ENCODE assay signal across 11 mouse cellular contexts in the genomic region with DNA sequence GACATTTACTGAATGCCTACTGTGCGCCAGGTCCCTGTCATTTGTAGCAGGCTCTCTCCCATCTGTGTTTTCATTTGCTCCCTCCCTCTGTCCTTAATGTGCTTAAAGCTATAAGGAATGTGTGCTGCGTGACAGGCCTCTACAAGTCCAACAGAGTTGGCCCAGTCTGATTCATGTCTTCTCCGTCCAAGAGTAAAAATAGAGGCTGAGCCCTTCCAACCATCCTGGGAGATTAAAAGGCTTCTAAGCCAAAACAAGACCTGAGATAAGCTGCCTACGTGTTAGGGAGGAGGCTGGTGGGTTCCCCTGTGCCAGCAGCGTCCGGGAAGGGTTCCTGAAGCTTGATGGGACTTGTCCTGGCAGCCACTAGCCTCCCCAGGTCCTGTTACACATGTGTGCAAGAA. TPM values are rescaled to one million over a fixed set of nuclear protein-coding genes. Genes with fewer than 3 reads are reported as not detected.
A peak's percentile ranks its signal among the peaks of the same experiment; 100 is the strongest.
DNase-seq lines count a peak whose midpoint lies in the region; ATAC-seq lines count a peak whose summit lies in the region.
"Had no signal": no experiment of that assay in that cellular context is flagged by ENCODE, and none has a peak within 500 bp of the region (broad histone marks: within the 10 kb centered on the region; RNA-seq: fewer than 3 reads in every experiment).

No protein-coding gene starts in this region.

- H3K4me3 ChIP-seq in heart, embryonic 11.5 days (ENCODE audit: low read depth, low read length) = no peak overlapping the region
- H3K4me3 ChIP-seq in limb, embryonic 15.5 days = no peak overlapping the region
- no peak overlapping the region for H3K4me3 ChIP-seq in forebrain, embryonic 16.5 days (replicated peaks; ENCODE audit: low read length)
- H3K4me3 ChIP-seq: neural tube, embryonic 13.5 days had no signal

- H3K9ac ChIP-seq in heart, embryonic 11.5 days (ENCODE audit: low read depth, low read length) = no peak overlapping the region
- no peak overlapping the region for H3K9ac ChIP-seq in limb, embryonic 15.5 days
- no peak overlapping the region for H3K9ac ChIP-seq in forebrain, embryonic 16.5 days (replicated peaks; ENCODE audit: low read depth, low read length)
- H3K9ac ChIP-seq: liver, embryonic 14.5 days; neural tube, embryonic 13.5 days had no signal

- H3K4me1 ChIP-seq in heart, embryonic 11.5 days (ENCODE audit: control insufficient read depth, insufficient read depth, low read length) = peaks cover 3% of the 10 kb centered on the region; the same call in 1 of the 2 replicates
- 0 out of 2 replicates have a peak, but pooled peaks cover 8% of the 10 kb centered on the region for H3K4me1 ChIP-seq in limb, embryonic 15.5 days
- H3K4me1 ChIP-seq in forebrain, embryonic 16.5 days (replicated peaks; ENCODE audit: control insufficient read depth, insufficient read depth, low read length) = no peaks in the 10 kb centered on the region
- H3K4me1 ChIP-seq: neural tube, embryonic 13.5 days had no signal

- DNase-seq in heart, adult 11 months = peak; percentile 98
- DNase-seq in cerebellum, postnatal 14 days = peak; percentile 66 to 80
- peak; percentile 74 for DNase-seq in heart, adult 8-10 months (ENCODE audit: low spot score)
- DNase-seq in adrenal gland, adult 2 months = no peak
- no peak for DNase-seq in right cerebral cortex, postnatal 25 days
- DNase-seq: right cerebral cortex, postnatal 4 days had no signal

- ATAC-seq in heart, embryonic 11.5 days (replicated peaks; ENCODE audit: insufficient number of reproducible peaks, low FRiP score, low TSS enrichment) = no peak
- no peak for ATAC-seq in limb, embryonic 15.5 days (ENCODE audit: insufficient number of reproducible peaks, low FRiP score, low TSS enrichment, low read depth)
- ATAC-seq in forebrain, embryonic 16.5 days = no peak

- 36% methylated on average over 6 of the region's 6 CpGs for WGBS in heart, embryonic 11.5 days (ENCODE audit: insufficient replicate concordance)
- 62% methylated on average over 6 of the region's 6 CpGs for WGBS in limb, embryonic 15.5 days
- WGBS in forebrain, embryonic 16.5 days = 79% methylated on average over 6 of the region's 6 CpGs

- no peaks in the 10 kb centered on the region for H3K9me3 ChIP-seq in heart, embryonic 11.5 days (replicated peaks; ENCODE audit: control insufficient read depth, low read length)
- H3K9me3 ChIP-seq in limb, embryonic 15.5 days = no peaks in the 10 kb centered on the region
- no peaks in the 10 kb centered on the region for H3K9me3 ChIP-seq in forebrain, embryonic 16.5 days (ENCODE audit: control insufficient read depth, low read length)
- H3K9me3 ChIP-seq: neural tube, embryonic 13.5 days had no signal

- no peak overlapping the region for H3K4me2 ChIP-seq in heart, embryonic 11.5 days
- no peak overlapping the region for H3K4me2 ChIP-seq in limb, embryonic 15.5 days
- no peak overlapping the region for H3K4me2 ChIP-seq in forebrain, embryonic 16.5 days (ENCODE audit: low read length)
- H3K4me2 ChIP-seq: neural tube, embryonic 13.5 days had no signal

- H3K27ac ChIP-seq in heart, embryonic 11.5 days (ENCODE audit: low read depth, low read length) = no peak overlapping the region
- peak overlapping the region; percentile 33 for H3K27ac ChIP-seq in limb, embryonic 15.5 days
- H3K27ac ChIP-seq in forebrain, embryonic 16.5 days (ENCODE audit: low read length) = no peak overlapping the region
- H3K27ac ChIP-seq: liver, embryonic 14.5 days; neural tube, embryonic 13.5 days had no signal

- no peaks in the 10 kb centered on the region for H3K27me3 ChIP-seq in heart, embryonic 11.5 days (ENCODE audit: control insufficient read depth, insufficient read depth, low read length)
- H3K27me3 ChIP-seq in limb, embryonic 15.5 days = no peaks in the 10 kb centered on the region
- no peaks in the 10 kb centered on the region for H3K27me3 ChIP-seq in forebrain, embryonic 16.5 days (replicated peaks; ENCODE audit: control insufficient read depth, insufficient read depth, low read length)
- H3K27me3 ChIP-seq: neural tube, embryonic 13.5 days had no signal

- H3K36me3 ChIP-seq in heart, embryonic 11.5 days (ENCODE audit: control insufficient read depth, insufficient read depth, low read length) = no peaks in the 10 kb centered on the region
- no peaks in the 10 kb centered on the region for H3K36me3 ChIP-seq in limb, embryonic 15.5 days
- H3K36me3 ChIP-seq in forebrain, embryonic 16.5 days (ENCODE audit: control insufficient read depth, insufficient read depth) = no peaks in the 10 kb centered on the region
- H3K36me3 ChIP-seq: neural tube, embryonic 13.5 days had no signal

RNA-seq across cellular contexts. Expression of a gene that starts 58.1 kb away (rescaled TPM):
- polyA plus RNA-seq in heart, embryonic 11.5 days (2014; fragmentation: Nextera tagmentation; extraction: Ambion mirVana) = 26.8 and 45.4 TPM in 2 replicates
- 10 to 100 TPM; 59.7 to 95.7 (median 76.1) TPM for total RNA-seq in heart, adult 8-10 months (2022)
- 103 and 109 TPM in 2 replicates for polyA plus RNA-seq in limb, embryonic 15.5 days (2015; fragmentation: Nextera tagmentation; extraction: Ambion mirVana)
- 10 to 100 TPM; 40.1 to 47.7 TPM for total RNA-seq in adrenal gland, adult 2 months (2021)
- polyA plus RNA-seq in adrenal gland, adult 2 months (2012; rRNA removed) = 97.9 and 122 TPM in 2 replicates
- 19.0 and 20.9 TPM in 2 replicates for polyA plus RNA-seq in forebrain, embryonic 16.5 days (2015; fragmentation: Nextera tagmentation; extraction: Ambion mirVana)

Comparison
In these comparisons a context has a peak if more than half of its experiments do, and no peak if none do; other contexts are left out.
1. DNase-seq: peak in heart, adult 11 months (single experiment), cerebellum, postnatal 14 days (2 of 2) and heart, adult 8-10 months (single experiment); none in adrenal gland, adult 2 months (single experiment) and right cerebral cortex, postnatal 25 days (single experiment).